Mouse (Mus musculus) B cell, adult 2 months (primary cell): ENCODE results near the gene Tgfbr3l.
A peak's percentile ranks its signal among the peaks of the same experiment; 100 is the strongest.

Source experiments
- DNase-seq, 2 experiments: peaks; one replicate each; pipeline ENCODE4 v3.0.0; 2022

Tgfbr3l gene

DNA sequence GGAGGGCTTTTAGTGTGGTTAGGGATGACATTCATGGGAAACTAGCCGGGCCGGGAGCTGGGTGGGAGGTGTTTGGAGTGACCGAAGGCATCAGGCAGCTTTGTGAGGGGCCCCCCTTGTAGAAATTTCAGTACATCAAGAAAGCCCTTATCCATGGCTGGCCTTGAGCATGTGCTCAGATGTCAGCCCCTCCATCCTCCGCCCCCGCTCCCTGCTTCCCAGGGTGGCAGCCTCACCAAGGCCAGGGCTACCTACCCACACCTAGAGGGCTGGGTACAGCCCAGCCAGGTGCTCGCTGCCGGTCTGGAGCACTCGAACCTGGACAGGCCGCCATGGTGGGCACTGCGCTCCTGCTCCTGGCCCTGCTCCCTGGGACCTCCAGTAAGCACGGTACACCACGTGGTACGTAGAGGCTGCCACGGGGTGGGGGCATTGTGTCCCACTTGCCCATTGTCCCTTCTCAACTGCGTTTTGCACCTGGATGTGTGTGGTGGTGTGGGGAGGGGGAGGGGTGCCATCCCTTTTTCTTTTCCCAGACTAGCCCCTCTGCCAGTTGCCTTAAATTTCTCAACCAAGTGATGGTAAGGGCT, at the start of gene Tgfbr3l:
Gene Tgfbr3l (plus strand): TSS at position 264 of the 590 bp plus-strand sequence.
- no peak for DNase-seq

DNA sequence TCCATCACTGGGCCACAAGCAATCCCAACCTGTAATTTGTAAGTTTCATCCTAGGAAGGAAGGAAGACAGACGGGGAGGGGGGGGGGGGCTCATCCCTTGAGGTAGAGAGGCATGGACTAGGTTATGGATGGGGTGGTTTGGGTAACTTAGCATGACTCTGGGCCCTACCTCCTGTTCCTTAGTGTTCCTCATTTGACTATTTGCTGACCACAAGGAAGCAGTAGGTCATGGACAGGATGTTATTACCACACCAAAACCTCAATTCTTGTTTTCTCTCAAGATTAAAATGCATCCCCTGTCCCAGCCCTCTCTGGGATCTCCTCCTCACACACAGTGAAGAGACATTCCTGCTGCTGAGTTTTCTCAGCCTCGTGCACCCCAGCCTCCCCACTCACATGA, 46.7 kb upstream of the Tgfbr3l start:
- DNase-seq = no peak

DNA sequence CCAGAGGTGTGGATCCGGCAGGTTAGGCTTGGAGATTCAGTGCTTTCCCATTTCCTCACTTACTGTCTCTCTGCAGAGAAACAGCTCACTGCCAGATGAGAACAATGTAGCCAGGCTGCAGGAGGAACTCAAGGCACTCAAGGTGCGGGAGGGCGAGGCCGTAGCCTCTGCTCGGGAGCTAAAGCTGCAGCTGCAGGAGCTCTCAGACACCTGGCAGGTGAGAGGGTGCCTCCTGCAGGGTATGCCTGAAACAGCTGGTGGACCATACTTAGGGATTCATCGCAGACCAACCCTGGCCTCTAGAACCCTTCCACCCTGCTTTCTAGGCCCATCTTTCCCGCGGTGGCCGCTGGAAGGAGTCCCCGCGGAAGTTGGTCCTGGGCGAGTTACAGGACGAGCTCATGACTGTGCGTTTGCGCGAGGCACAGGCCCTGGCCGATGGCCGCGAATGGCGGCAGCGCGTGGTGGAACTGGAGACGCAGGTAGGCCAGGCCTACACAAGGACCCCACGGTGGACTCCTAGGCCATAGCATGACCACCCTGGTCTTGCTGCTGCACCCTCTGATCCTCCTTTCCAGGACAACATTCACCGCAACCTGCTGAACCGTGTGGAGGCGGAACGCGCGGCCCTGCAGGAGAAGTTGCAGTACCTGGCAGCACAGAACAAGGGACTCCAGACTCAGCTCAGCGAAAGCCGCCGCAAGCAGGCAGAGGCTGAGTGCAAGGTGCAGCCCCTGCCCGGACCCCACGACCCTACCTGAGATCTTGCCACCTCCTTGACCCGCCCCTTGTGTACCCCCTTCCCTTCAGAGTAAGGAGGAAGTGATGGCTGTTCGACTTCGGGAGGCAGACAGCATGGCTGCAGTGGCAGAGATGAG, 42.5 kb upstream of the Tgfbr3l start:
- no peak for DNase-seq

DNA sequence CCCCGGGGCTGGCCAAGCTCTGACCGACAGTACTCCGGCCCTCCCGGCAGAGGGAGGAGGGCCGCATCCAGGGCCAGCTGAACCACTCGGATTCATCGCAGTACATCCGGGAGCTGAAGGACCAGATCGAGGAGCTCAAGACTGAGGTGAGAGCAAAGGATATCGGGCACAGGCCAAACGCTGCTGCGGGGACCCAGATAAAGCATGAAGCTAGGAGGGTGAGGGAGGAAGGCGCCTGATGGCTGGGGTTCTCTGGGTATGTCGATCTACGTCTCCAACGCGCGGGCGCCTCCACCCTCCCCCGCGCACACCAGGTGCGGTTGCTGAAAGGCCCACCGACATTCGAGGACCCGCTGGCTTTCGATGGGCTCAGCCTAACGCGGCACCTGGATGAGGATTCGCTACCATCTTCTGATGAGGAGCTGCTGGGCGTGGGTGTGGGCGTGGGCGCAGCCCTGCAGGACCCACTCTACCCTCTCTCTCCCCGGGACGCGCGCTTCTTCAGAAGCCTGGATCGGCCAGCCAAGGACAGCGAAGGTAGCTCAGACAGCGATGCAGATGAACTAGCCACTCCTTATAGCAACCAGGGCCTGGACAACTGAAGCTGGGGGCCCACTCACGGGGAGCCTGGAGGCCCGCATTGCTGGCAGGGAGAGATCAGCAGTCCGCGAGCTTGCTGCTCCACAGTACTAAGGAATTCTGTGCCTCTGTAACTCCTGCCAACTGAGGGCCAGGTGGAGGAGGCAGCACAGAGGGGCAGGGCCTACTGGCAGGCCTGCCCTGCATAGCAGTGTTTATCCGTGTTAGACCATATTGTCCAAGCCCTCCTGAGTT, 41.6 kb upstream of the Tgfbr3l start:
- DNase-seq = no peak

DNA sequence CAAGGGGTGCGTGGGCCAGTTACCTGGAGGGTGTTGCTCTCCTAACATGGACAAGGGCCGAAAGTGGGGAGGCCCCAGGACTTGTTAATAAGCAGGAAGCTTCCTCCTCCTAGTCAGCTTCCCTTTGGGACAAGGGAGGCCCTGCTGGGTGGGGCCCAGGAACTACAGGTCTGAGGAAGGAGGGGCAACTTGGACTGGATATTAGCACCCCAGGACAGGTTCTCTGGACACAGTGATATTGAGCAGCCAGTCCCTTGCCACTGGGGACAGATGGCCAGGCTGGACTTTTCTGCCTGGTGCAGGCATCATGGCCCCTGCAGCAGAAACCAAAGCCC, 41.0 kb upstream of the Tgfbr3l start:
- DNase-seq = no peak

DNA sequence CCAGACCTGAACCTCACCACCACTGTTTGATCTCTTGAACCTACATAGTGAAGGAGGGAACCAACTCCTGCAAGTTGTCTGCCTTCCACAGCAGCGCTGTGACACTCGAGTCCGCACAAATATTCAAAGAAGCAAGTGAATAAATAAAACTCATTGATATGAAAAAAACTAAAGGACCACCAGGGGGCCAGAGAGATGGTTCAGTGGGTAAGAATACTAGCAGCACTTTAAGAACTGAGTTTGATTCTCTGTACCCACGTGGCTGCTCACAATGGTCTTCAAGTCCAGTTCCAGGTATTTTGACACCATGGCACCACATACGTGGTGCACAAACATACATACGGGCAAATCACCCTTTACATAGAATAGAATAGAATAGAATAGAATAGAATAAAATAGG, 36.9 kb upstream of the Tgfbr3l start:
- no peak for DNase-seq

DNA sequence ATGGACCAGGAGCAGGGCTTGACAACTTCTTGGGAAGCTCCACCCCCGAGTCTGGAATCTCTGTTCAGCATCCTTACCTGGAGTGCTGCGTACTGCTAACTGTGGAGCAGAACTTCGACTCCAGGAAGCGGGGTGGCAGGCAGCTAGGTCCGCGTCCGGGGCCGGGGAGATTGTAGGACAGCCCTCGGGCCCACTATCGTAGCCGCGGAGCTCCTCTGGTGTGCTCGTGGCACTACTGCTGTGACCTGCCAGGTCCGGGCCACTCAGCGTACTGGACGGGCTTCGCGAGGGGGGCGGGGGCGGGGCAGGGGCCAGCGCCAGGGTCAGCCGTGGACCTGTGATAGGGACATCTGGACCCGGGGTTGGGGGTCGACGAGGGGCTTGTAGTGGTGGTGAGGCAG, 35.2 kb upstream of the Tgfbr3l start:
- peak; percentile 33 to 38 for DNase-seq

DNA sequence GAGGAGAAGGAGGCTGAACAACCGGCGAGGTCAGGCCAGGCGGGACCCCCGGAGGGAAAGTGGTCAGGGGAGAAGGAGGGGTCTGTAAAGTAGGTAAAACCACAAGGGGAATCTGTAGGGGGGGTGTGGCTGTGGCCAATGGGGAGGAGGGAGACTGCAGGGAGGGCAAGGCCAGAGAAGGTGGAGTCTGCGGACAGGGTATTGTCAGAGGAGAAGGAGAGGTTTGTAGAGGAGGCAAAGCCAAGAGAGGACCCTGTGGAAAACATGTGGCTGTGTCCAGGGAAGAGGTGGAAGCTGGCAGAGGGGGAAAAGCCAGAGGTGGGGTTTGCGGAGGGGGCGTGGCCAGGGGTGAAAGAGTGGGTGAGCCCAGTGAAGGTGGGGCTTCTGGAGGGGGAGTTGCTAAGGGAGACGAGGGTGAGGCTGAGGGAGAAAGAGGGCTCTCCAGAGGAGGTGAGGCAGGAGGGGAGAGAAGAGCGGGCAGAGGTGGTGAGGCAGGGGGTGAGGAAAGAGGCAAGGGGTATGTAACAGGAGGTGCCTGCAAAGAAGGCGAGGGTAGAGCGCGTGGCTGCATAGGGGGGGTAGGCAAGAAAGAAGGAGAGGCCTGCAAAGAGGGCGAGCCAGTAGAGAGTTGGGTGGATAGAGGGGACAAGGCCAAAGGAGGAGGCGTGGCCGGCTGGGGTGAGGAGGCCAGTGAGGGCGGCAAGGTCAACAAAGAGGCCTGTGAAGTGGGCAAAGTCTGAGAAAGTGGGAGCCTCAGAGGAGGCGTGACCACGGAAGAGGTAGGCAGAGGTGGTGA, 34.6 kb upstream of the Tgfbr3l start:
- peak; percentile 59 to 61 for DNase-seq

DNA sequence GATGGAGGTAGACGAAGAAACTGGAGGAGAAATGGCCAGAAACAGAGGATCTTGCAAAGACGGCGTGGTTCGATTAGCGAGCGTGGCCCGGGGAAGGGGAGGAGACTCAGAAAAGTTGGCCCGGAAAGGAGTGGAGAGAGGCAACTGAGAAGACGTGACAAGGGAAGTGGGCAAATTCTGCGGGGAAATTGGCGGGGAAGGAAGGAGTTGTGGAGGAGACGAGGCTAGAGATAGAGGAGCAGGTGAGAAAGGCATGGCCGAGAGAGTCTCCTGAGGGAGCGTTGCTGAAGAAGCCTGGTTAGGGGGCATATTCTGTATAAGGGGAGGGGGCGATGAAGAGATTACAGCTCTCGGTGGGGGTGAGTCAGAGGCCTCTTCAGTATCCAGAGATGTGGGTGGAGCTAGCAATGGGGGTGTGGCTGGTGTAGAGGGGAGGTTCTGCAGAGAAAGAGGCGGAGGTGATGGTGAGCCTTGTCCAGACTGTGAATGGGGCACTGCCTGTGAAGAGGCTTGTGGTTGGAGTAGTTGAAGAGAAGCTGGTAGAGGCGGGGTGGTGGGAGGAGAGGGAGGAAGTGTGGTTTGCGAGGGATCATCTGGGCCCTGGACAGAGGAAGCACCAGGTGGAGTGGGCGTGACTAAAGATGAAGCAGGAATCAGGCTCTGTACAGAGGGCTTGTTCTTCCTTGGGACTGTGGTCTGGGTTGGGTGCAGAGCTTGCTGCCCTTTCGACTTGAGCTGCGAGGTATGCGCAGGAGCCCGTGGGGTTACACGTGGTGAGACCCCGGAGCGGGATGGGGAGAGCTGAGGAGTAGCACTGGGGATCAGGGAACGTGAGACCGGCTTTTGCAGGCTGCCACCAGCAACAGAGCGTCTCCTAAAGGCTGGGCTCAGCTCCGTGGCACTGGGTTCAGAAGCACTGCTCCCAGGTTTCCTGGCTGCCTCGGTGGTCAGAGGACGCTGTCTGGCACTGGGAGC, 33.7 kb upstream of the Tgfbr3l start:
- peak; percentile 78 to 81 for DNase-seq

DNA sequence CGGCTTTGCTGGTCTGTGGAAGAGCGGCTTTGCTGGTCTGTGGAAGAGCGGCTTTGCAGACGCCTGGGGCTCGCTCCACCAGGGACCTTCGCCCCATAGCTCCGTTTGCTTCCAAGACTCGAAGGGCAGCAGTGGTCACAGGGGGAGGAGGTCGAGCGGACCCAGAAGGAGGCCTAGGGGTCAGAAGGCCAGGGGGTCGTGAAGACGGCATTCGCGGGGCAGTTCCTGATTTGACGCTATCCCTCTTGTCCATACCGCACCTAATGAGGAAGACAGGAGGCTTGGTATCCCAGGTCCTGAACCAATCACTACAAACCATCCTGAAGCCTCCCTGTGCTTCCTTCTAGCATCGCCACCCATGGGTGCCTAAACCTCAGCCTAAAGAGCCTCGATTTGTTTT, 31.7 kb upstream of the Tgfbr3l start:
- DNase-seq = no peak

DNA sequence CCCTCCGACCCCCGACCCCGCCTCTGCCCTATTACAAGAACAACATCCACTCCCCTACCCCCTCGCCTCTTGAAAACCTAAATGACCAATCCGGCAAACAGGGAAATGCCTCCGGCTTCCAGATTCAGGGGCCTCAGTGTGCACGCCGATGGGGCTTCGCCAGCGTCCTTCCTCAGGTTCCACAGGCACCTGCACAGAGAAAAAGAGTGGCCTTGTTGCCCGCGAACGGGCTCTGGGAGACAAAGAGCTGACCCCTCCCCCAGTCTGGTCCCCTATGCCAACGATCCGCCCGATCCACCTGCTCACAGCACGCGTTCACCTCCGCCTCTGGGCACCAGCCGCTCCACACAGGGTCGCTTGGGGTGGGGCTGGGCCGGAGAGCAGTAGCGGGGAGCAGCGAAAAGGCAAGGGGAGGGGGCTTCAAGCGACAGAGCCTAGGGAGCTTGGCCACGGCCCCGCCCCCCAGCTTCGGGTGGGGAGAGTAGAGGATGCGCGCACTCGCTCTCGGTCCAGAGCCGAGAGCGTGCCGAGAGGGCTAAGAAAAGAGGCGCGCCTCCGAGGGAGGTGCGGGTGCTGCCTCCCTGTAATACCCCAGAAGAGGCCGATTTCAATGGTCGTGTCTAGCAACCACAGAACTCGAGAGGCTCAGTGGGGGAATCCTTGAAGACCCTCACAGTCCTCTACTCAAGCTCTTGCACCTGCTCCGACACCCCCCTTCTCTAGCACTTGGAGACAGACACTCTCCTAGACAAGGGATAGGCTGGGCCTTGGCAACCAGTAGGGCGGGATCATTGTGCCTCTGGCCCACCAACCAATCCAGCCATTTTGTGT, 31.0 kb upstream of the Tgfbr3l start, which contains the start of gene Prr36:
Gene Prr36 (minus strand): TSS at position 669 of the 831 bp plus-strand sequence.
- peak in 1 of 2 experiments; percentile 11 for DNase-seq

DNA sequence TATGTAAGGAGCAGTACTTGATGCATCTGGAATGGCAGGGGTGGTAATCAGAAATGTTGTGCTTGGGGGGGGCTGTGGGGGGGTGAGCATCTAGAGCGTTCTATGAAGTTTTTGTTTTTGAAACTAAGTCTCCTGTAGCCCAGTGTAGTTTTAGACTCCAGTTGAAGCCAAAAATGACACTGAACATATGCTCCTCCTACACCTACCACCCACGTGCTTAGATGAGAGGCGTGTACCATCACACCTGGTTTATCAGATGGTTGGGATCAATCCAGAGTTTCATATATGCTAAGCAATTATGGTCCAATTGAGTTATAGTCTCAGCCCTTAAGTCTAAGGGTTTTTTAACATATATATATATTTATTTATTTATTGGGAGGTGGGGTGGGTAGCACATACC, 28.4 kb upstream of the Tgfbr3l start:
- no peak for DNase-seq

DNA sequence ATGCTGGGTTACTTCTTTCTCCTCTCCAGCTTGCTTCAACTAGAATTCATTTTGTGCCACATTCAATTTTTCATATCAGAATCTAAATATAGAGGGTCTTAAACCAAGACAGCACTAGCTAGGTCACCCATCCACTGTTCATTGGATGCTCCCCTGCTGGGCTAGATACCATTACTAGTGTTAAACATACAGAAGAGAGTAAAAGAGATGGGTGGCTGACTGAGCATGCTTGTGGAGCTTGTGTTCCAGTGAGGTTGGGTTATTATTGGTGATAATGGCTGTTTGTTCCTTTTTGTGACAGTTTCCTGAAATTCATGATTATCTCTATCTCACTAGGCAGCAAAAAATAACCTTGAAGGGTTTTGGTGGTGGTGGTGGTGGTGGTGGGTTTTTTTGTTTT, 26.0 kb upstream of the Tgfbr3l start:
- no peak for DNase-seq

DNA sequence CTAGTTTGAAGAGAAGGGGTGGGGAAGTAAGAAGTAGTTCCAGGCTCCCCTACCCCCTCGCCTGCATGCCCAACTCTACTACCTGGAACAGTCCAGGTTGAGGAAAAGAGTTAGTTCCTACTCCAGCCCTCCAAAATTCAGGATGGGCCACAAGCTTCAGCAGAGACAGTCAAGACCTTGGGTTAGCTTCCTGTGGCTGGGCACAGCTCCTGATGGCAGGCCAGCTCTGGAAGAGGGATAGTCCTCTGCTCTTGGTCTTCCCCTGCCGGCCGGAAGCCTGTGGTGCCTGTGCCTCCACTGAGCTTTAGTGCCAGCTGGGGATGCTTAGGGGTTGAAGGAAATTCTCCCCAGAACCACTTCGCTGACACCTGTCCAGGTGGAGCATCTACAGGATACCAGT, 21.7 kb upstream of the Tgfbr3l start:
- no peak for DNase-seq

DNA sequence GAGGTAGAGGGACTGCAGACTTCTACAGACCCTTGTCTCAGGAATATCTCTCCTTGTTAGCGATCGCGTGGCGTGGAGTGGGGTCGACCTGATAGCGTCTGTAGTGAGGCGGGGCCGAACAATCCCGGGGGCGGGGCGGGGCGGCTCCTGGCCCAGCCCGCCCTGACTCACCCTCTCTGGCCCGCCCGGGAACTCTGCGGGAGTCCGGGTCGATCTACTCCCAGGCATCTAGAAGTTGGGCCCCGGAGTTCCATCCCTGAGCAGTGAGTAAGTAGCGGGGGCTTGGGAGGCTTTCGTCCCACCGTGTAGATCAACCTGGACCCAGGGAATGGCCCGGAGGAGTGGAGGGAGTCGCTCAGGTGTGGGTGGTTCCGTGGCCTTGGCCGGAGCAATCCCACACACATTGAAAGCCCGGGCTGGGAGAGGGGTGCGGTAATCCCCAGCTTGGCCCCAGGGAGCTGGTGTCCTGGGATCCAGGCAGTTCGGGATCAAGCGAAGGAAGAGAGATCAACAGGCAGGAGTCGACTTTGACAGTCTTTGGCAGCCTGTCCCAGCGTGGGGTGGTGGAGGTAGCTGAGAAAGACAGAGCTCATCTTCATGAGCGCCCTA, 21.2 kb upstream of the Tgfbr3l start, which contains the start of gene Lrrc8e:
Gene Lrrc8e (plus strand): TSS at position 89 of the 609 bp plus-strand sequence.
- no peak for DNase-seq

DNA sequence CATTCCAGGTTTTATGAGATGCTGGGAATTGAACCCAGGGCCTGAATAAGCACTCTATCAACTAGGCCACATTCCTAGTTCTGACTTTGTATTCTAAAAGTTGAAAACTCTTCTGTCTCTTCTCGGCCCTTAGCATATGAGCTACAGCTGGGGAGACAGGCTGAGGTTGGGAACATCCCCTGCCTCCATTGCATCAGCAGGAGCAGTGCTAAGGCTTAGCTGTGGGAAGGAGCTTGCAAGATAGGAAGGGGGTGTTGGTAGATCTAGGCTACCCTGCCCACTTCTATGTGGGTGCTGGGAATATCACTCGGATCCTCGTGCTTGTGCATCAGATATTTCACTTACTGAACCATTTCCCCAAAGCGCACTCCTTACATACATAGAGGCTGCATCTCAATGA, 20.1 kb upstream of the Tgfbr3l start:
- no peak for DNase-seq

DNA sequence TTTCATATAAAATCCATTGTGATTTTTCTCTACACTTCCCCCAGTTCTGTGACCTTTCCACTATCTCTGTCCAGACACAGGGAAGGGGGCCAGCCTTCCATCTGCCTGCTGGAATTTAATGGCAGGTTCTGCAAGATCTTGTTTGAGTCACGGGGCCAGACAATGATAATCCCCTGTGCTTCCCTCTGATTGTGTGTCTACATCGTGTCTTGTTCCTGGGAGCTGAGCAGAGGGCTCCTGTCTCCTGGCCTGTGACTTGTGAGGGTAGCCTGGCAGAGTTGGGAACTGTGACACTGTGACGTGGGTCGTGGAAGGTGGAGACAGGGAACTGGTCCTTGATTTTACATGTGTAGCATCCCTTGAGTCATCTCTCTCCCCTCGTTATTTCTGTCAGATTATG, 18.2 kb upstream of the Tgfbr3l start:
- no peak for DNase-seq

DNA sequence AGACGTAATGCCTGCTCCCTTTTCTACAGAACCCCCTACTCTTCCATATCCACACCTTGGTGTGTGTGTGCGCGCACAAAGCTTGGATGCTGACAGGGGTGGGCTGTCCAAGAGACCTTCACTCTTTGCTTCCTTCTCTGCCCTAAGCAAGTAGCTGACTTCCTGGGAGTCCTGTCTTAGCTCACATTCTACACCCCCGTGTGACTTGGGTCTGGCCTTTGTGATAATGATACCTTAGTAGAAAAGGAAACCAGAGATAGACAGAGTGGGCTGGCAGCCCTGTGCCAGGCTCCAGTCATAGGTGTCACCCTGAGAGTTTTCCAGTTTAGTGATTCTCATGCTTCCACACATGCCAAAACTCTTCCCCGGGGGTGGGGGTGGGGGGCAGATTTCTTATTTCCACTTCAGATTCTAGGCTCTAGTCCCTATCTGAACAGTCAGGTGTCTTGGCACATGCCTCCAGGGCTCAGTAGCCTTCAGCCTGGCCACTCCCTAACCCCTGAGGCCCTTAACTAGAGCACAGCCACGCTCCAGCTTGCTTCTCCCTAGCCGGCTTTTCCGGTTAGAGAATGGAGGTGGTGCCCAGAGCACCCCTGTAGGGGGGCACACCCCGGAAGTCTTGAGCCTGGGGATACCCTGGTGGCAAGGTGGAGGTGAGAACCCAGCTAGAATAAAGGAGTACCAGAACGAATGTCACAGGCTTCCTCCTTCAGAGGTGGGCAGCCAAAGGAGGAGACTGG, 17.2 kb upstream of the Tgfbr3l start:
- DNase-seq = no peak

DNA sequence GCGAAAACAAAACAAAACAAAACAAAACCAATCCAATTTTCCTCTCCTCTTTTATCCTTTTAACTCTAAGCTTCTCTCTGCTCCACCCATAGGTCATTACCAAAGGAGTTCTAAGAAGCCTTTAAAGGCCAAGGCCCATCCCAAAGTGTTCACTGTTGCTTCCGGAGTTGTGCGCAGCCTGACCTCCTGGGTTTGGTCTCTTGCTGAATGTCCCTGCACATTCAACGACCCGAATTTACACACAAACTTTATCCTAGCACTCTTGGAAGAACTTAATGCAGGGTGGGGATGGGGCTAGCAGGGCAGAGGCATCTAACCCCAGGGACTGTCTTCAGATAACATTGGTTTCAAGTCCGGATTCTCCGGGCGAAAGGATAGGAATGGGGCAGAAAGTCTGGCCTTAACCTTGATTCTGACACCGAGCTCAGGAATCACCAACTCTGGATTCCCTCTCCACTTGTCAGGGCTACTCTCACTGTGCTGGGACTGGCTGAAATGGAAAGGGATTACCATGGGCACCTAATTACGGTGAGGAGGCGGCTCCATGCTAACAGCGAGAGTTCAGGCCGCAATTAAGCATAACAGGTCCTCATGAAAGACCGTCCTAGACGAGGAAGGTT, 10.1 kb upstream of the Tgfbr3l start:
- DNase-seq = no peak
